ENCODE assay signal across 8 mouse cellular contexts in the genomic region with DNA sequence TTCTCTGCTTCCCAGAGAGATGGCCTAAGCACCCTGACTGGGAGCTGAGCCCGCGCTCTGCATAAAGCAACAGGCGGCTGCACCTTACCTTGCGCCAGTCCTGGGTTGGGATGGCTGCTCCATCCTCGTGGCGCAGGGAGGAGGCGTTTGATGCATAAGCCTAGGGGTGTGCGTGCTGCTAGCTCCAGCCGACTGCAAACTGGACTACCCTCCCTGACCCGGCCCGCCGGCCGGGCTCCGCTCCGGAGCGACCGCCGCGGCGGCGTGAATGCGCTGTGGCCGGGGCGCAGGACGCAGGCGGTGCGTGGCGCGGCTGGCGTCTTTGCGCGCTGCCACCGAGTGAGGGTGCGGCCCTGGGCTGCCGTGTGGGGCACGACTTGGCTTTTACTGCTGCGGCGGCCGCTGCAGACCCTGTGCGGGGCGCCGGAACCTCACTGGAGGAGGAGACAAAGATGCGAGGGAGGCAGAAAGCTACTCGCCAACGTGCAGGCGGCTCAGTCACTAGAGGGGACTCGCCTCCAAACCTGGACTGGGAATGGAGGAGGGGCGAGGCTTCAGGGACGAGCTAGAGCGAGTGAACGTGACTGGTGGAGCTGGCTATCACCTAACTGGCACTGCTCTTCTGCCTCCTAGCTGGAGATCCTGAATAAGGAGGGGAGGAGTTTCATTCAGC. TPM values are rescaled to one million over a fixed set of nuclear protein-coding genes. Genes with fewer than 3 reads are reported as not detected.
DNase-seq lines count a peak whose midpoint lies in the region; ATAC-seq lines count a peak whose summit lies in the region.

A gene (minus strand): TSS at position 503 of the 673 bp plus-strand sequence.

- ATAC-seq in intestine, embryonic 15.5 days, result peak; percentile 89
- ATAC-seq in midbrain, embryonic 14.5 days (ENCODE audit: low FRiP score, low TSS enrichment), result peak; percentile 88

- no peaks in the 10 kb centered on the region for H3K9me3 ChIP-seq in intestine, embryonic 15.5 days
- no peaks in the 10 kb centered on the region for H3K9me3 ChIP-seq in midbrain, embryonic 14.5 days (ENCODE audit: control insufficient read depth, low read length)

- intact Hi-C loops in left cerebral cortex, postnatal 14 days (cut with DNase I), result loop anchor here (5.0 kb wide), 1 partner anchor 81 kb away; no protein-coding TSS in a partner anchor

- WGBS in intestine, embryonic 15.5 days, result under 1% methylated on average over 51 of the region's 51 CpGs
- WGBS in midbrain, embryonic 14.5 days, result under 1% methylated on average over 51 of the region's 51 CpGs

- no peaks in the 10 kb centered on the region for H3K36me3 ChIP-seq in intestine, embryonic 15.5 days
- H3K36me3 ChIP-seq in midbrain, embryonic 14.5 days (ENCODE audit: control insufficient read depth, insufficient read depth, low read length), result no peaks in the 10 kb centered on the region

- H3K4me3 ChIP-seq in intestine, embryonic 15.5 days (replicated peaks), result peak within 1 kb of the TSS; percentile 56
- peak within 1 kb of the TSS; percentile 57 for H3K4me3 ChIP-seq in midbrain, embryonic 14.5 days (replicated peaks; ENCODE audit: low read depth, low read length)

- H3K4me2 ChIP-seq in intestine, embryonic 15.5 days (replicated peaks), result peak within 1 kb of the TSS; percentile 98
- H3K4me2 ChIP-seq in midbrain, embryonic 14.5 days (ENCODE audit: low read length), result peak within 1 kb of the TSS; percentile 75

- H3K27me3 ChIP-seq in intestine, embryonic 15.5 days (replicated peaks), result peaks cover 5% of the 10 kb centered on the region; the same call in 1 of the 2 replicates
- 0 out of 2 replicates have a peak, but pooled peaks cover 5% of the 10 kb centered on the region for H3K27me3 ChIP-seq in midbrain, embryonic 14.5 days (ENCODE audit: control insufficient read depth, insufficient read depth, low read length)

- peak; percentile 53 to 79 for DNase-seq in adrenal gland, adult (ENCODE audit: inconsistent age in 2 of 2, low spot score in 1 of 2)
- DNase-seq in adrenal gland, postnatal 4 days (ENCODE audit: low spot score in 2 of 2), result no peak
- DNase-seq in cerebellum, postnatal 4 days (ENCODE audit: low spot score in 2 of 2), result peak; percentile 30 to 50
- peak; percentile 7 for DNase-seq in gastrocnemius, postnatal 25 days
- DNase-seq in left cerebral cortex, postnatal 14 days (ENCODE audit: low spot score in 2 of 2), result peak; percentile 69 to 72
- DNase-seq in midbrain, embryonic 14.5 days, result peak; percentile 82
- DNase-seq in thymus, postnatal 36 days, result peak; percentile 18 to 45

- peak within 1 kb of the TSS; percentile 49 for H3K9ac ChIP-seq in intestine, embryonic 15.5 days
- H3K9ac ChIP-seq in midbrain, embryonic 14.5 days (replicated peaks; ENCODE audit: low read length), result peak within 1 kb of the TSS; percentile 56

- H3K4me1 ChIP-seq in intestine, embryonic 15.5 days (replicated peaks), result 0 out of 2 replicates have a peak, but pooled peaks cover 5% of the 10 kb centered on the region
- no peaks in the 10 kb centered on the region for H3K4me1 ChIP-seq in midbrain, embryonic 14.5 days (ENCODE audit: control insufficient read depth, insufficient read depth, low read length)

- H3K27ac ChIP-seq in intestine, embryonic 15.5 days, result 0 out of 2 replicates have a peak within 1 kb of the TSS, but pooled peaks have one; percentile 32
- peak within 1 kb of the TSS; percentile 80 for H3K27ac ChIP-seq in midbrain, embryonic 14.5 days (replicated peaks; ENCODE audit: low read depth, low read length)

RNA-seq across cellular contexts. Expression of the gene that starts here (rescaled TPM):
- 1 to 10 TPM; 4.1 to 6.4 TPM for total RNA-seq in adrenal gland, postnatal 4 days (2021)
- 1 to 10 TPM; 1.8 to 1.9 TPM for total RNA-seq in gastrocnemius, postnatal 25 days (2021)
- polyA plus RNA-seq in intestine, embryonic 15.5 days (2015; fragmentation: Nextera tagmentation; extraction: Ambion mirVana), result 4.3 and 5.6 TPM in 2 replicates
- total RNA-seq in left cerebral cortex, postnatal 14 days (2021), result 10 to 100 TPM; 19.4 to 24.6 TPM
- 15.5 and 20.0 TPM in 2 replicates for polyA plus RNA-seq in midbrain, embryonic 14.5 days (2014; fragmentation: Nextera tagmentation; extraction: Ambion mirVana)

Comparison
In these comparisons a context has a peak if more than half of its experiments do, and no peak if none do; other contexts are left out.
1. DNase-seq: peak in adrenal gland, adult (2 of 2), cerebellum, postnatal 4 days (2 of 2), gastrocnemius, postnatal 25 days (single experiment), left cerebral cortex, postnatal 14 days (2 of 2), midbrain, embryonic 14.5 days (single experiment) and thymus, postnatal 36 days (2 of 2); none in adrenal gland, postnatal 4 days (0 of 2).